Mouse (Mus musculus) megakaryocyte, embryonic 14.5 days (primary cell): ENCODE measurements around the gene Pitpnc1. TPM values are rescaled to one million over a fixed set of nuclear protein-coding genes. Genes with fewer than 3 reads are reported as not detected.

Experiments
- H3K27me3 ChIP-seq: replicated peaks from 2 replicates; pipeline ENCODE3; 2012; ENCODE audit warnings: inconsistent platforms
- H3K36me3 ChIP-seq: replicated peaks from 2 replicates; pipeline ENCODE3; 2012; ENCODE audit warnings: low read length, inconsistent platforms, mixed read lengths
- H3K4me1 ChIP-seq: 2 replicates; pipeline ENCODE4 v1.6.1; 2012; ENCODE audit warnings: inconsistent platforms
- H3K4me3 ChIP-seq: replicated peaks from 2 replicates; pipeline ENCODE3; 2012; ENCODE audit warnings: moderate library complexity, mild to moderate bottlenecking, inconsistent platforms
- H3K9me3 ChIP-seq: 2 replicates; pipeline ENCODE4 v1.6.1; 2012; ENCODE audit warnings: inconsistent platforms
- FLI1 ChIP-seq: IDR thresholded peaks from 2 replicates; pipeline ENCODE4 v1.6.1; 2012; ENCODE audit warnings: low read length, inconsistent platforms, mixed read lengths
- GATA1 ChIP-seq: IDR thresholded peaks from 3 replicates; pipeline ENCODE4 v1.6.1; 2012; ENCODE audit warnings: mixed read lengths, low read length, inconsistent platforms, borderline replicate concordance
- polyA plus RNA-seq: library from polyadenylated mRNA; stranded (reverse); fragments of >175 nt; gene quantifications from 2 replicates; pipeline ENCODE4 v1.2.3, GENCODE M21; 2012; ENCODE audit warnings: low replicate concordance; ENCODE audit not compliant: insufficient read depth

Pitpnc1 gene
- polyA plus RNA-seq, 1 experiment = 5.1 TPM

- H3K4me1 ChIP-seq = peaks cover 94% of the 10 kb centered on the region
- no peaks in the 10 kb centered on the region for H3K9me3 ChIP-seq
- no peaks in the 10 kb centered on the region for H3K27me3 ChIP-seq
- no peak for TF ChIP-seq GATA1
- no peak for TF ChIP-seq FLI1
- H3K4me3 ChIP-seq = no peak overlapping the region
- peaks cover 28% of the 10 kb centered on the region for H3K36me3 ChIP-seq
Observed at GRCm38 (mm10) chr11:107445683-107446082, 24.8 kb downstream of the Pitpnc1 start.

- Histone ChIP-seq H3K36me3 (peaks cover 34% of the 10 kb centered on the region), H3K27me3 (no peaks in the 10 kb centered on the region), H3K4me1 (peaks cover 89% of the 10 kb centered on the region), H3K9me3 (no peaks in the 10 kb centered on the region), H3K4me3 (no peak overlapping the region)
- TF ChIP-seq GATA1 (no peak), FLI1 (no peak)
Observed at GRCm38 (mm10) chr11:107443121-107444095, 27.1 kb downstream of the Pitpnc1 start.

GRCm38 (mm10) chr11:107441050-107441449 is 29.4 kb downstream of the Pitpnc1 start:
- Histone ChIP-seq H3K9me3 (no peaks in the 10 kb centered on the region), H3K4me1 (peaks cover 90% of the 10 kb centered on the region), H3K36me3 (peaks cover 46% of the 10 kb centered on the region)

GRCm38 (mm10) chr11:107438140-107438539 is 32.4 kb downstream of the Pitpnc1 start:
- Histone ChIP-seq H3K9me3 (peaks cover 7% of the 10 kb centered on the region; the same call in 1 of the 2 replicates), H3K27me3 (no peaks in the 10 kb centered on the region), H3K36me3 (peaks cover 54% of the 10 kb centered on the region), H3K4me3 (no peak overlapping the region), H3K4me1 (peaks cover 70% of the 10 kb centered on the region)
- TF ChIP-seq FLI1 (no peak), GATA1 (no peak)

More at GRCm38 (mm10) chr11:107441050-107441449, 29.4 kb downstream of the Pitpnc1 start:
- H3K27me3 ChIP-seq = no peaks in the 10 kb centered on the region
- H3K4me3 ChIP-seq = no peak overlapping the region
- TF ChIP-seq FLI1 = no peak
- TF ChIP-seq GATA1 = no peak

- Histone ChIP-seq H3K4me3 (no peak overlapping the region), H3K27me3 (no peaks in the 10 kb centered on the region), H3K9me3 (peaks cover 7% of the 10 kb centered on the region; the same call in 1 of the 2 replicates), H3K4me1 (peaks cover 70% of the 10 kb centered on the region), H3K36me3 (peaks cover 54% of the 10 kb centered on the region)
- TF ChIP-seq FLI1 = no peak
- no peak for TF ChIP-seq GATA1
Observed at GRCm38 (mm10) chr11:107437723-107438122, 32.8 kb downstream of the Pitpnc1 start.

- H3K9me3 ChIP-seq = peaks cover 7% of the 10 kb centered on the region; the same call in 1 of the 2 replicates
- no peaks in the 10 kb centered on the region for H3K27me3 ChIP-seq
- no peak overlapping the region for H3K4me3 ChIP-seq
- TF ChIP-seq GATA1 (no peak), FLI1 (no peak)
- H3K4me1 ChIP-seq = peaks cover 74% of the 10 kb centered on the region
- peaks cover 53% of the 10 kb centered on the region for H3K36me3 ChIP-seq
Observed at GRCm38 (mm10) chr11:107435776-107436449, 34.6 kb downstream of the Pitpnc1 start.

- TF ChIP-seq FLI1 = no peak
Observed at GRCm38 (mm10) chr11:107431197-107431965, 39.1 kb downstream of the Pitpnc1 start.

GRCm38 (mm10) chr11:107428011-107428410 is 42.5 kb downstream of the Pitpnc1 start:
- Histone ChIP-seq H3K27me3 (no peaks in the 10 kb centered on the region), H3K4me3 (no peak overlapping the region), H3K9me3 (no peaks in the 10 kb centered on the region), H3K4me1 (peaks cover 90% of the 10 kb centered on the region), H3K36me3 (peaks cover 58% of the 10 kb centered on the region)
- TF ChIP-seq FLI1 (no peak), GATA1 (no peak)

More at GRCm38 (mm10) chr11:107431197-107431965, 39.1 kb downstream of the Pitpnc1 start:
- Histone ChIP-seq H3K27me3 (no peaks in the 10 kb centered on the region), H3K36me3 (peaks cover 64% of the 10 kb centered on the region), H3K4me1 (peaks cover 74% of the 10 kb centered on the region), H3K9me3 (peaks cover 7% of the 10 kb centered on the region; the same call in 1 of the 2 replicates), H3K4me3 (no peak overlapping the region)

GRCm38 (mm10) chr11:107424176-107424575 is 46.3 kb downstream of the Pitpnc1 start:
- H3K36me3 ChIP-seq = peaks cover 43% of the 10 kb centered on the region
- TF ChIP-seq FLI1 = no peak
- TF ChIP-seq GATA1 = no peak
- no peak overlapping the region for H3K4me3 ChIP-seq
- H3K4me1 ChIP-seq = peaks cover 91% of the 10 kb centered on the region
- no peaks in the 10 kb centered on the region for H3K9me3 ChIP-seq
- no peaks in the 10 kb centered on the region for H3K27me3 ChIP-seq
